9 mouse cellular contexts compared by ENCODE assay signal in genomic region chr7:46544195-46544641, GRCm38 (mm10).
A peak's percentile ranks its signal among the peaks of the same experiment; 100 is the strongest.
DNase-seq lines count a peak whose midpoint lies in the region; ATAC-seq lines count a peak whose summit lies in the region.
"Had no signal": no experiment of that assay in that cellular context is flagged by ENCODE, and none has a peak within 500 bp of the region (broad histone marks: within the 10 kb centered on the region; RNA-seq: fewer than 3 reads in every experiment).

No protein-coding gene starts in this region.

- WGBS in hindbrain, embryonic 14.5 days: 66% methylated on average over 12 of the region's 12 CpGs
- 72% methylated on average over 12 of the region's 12 CpGs for WGBS in hindbrain, embryonic 12.5 days
- WGBS in midbrain, embryonic 15.5 days: 65% methylated on average over 12 of the region's 12 CpGs

- no peaks in the 10 kb centered on the region for H3K27me3 ChIP-seq in hindbrain, embryonic 14.5 days (ENCODE audit: control insufficient read depth, insufficient read depth, low read length)
- no peaks in the 10 kb centered on the region for H3K27me3 ChIP-seq in hindbrain, embryonic 12.5 days
- H3K27me3 ChIP-seq in midbrain, embryonic 15.5 days (replicated peaks): no peaks in the 10 kb centered on the region
- H3K27me3 ChIP-seq: embryonic facial prominence, embryonic 12.5 days had no signal

- no peak overlapping the region for H3K4me2 ChIP-seq in hindbrain, embryonic 14.5 days (replicated peaks)
- no peak overlapping the region for H3K4me2 ChIP-seq in hindbrain, embryonic 12.5 days (replicated peaks)
- no peak overlapping the region for H3K4me2 ChIP-seq in midbrain, embryonic 15.5 days
- H3K4me2 ChIP-seq: embryonic facial prominence, embryonic 12.5 days had no signal

- no peak for DNase-seq in hindbrain, embryonic 14.5 days (ENCODE audit: low spot score)
- peak; percentile 95 to 96 for DNase-seq in cerebellum, postnatal 10 days
- peak; percentile 57 for DNase-seq in layer of hippocampus, adult 11-12 months (ENCODE audit: low spot score)
- no peak for DNase-seq in lung, adult 18-20 months
- DNase-seq in urinary bladder, postnatal 4 days (ENCODE audit: low spot score in 2 of 2): no peak

- no peaks in the 10 kb centered on the region for H3K9me3 ChIP-seq in hindbrain, embryonic 14.5 days (ENCODE audit: control insufficient read depth, low read length)
- no peaks in the 10 kb centered on the region for H3K9me3 ChIP-seq in hindbrain, embryonic 12.5 days (replicated peaks)
- no peaks in the 10 kb centered on the region for H3K9me3 ChIP-seq in midbrain, embryonic 15.5 days
- H3K9me3 ChIP-seq: embryonic facial prominence, embryonic 12.5 days had no signal

- ATAC-seq in hindbrain, embryonic 14.5 days (ENCODE audit: low FRiP score): peak; percentile 79
- no peak for ATAC-seq in hindbrain, embryonic 12.5 days (ENCODE audit: low FRiP score)
- peak; percentile 75 for ATAC-seq in midbrain, embryonic 15.5 days (replicated peaks)
- ATAC-seq in CD4-positive, CD25-positive, alpha-beta regulatory T cell, adult 4 months: no peak

- H3K36me3 ChIP-seq in hindbrain, embryonic 14.5 days (replicated peaks; ENCODE audit: control insufficient read depth, insufficient read depth): no peaks in the 10 kb centered on the region
- H3K36me3 ChIP-seq in hindbrain, embryonic 12.5 days: peaks cover 4% of the 10 kb centered on the region; the same call in 1 of the 2 replicates
- H3K36me3 ChIP-seq in midbrain, embryonic 15.5 days (replicated peaks): no peaks in the 10 kb centered on the region
- H3K36me3 ChIP-seq: embryonic facial prominence, embryonic 12.5 days had no signal

- no peak overlapping the region for H3K9ac ChIP-seq in hindbrain, embryonic 14.5 days
- H3K9ac ChIP-seq in hindbrain, embryonic 12.5 days: no peak overlapping the region
- H3K9ac ChIP-seq in midbrain, embryonic 15.5 days: no peak overlapping the region
- H3K9ac ChIP-seq: embryonic facial prominence, embryonic 12.5 days had no signal

- H3K4me1 ChIP-seq in hindbrain, embryonic 14.5 days (replicated peaks; ENCODE audit: control insufficient read depth, insufficient read depth, low read length): 0 out of 2 replicates have a peak, but pooled peaks cover 5% of the 10 kb centered on the region
- no peaks in the 10 kb centered on the region for H3K4me1 ChIP-seq in hindbrain, embryonic 12.5 days
- peaks cover 5% of the 10 kb centered on the region; the same call in 1 of the 2 replicates for H3K4me1 ChIP-seq in midbrain, embryonic 15.5 days
- H3K4me1 ChIP-seq: embryonic facial prominence, embryonic 12.5 days had no signal

- peak overlapping the region; percentile 34; the same call in 1 of the 2 replicates for H3K27ac ChIP-seq in hindbrain, embryonic 14.5 days
- H3K27ac ChIP-seq in hindbrain, embryonic 12.5 days: no peak overlapping the region
- H3K27ac ChIP-seq in midbrain, embryonic 15.5 days: no peak overlapping the region
- H3K27ac ChIP-seq: embryonic facial prominence, embryonic 12.5 days had no signal

- H3K4me3 ChIP-seq in hindbrain, embryonic 14.5 days (replicated peaks; ENCODE audit: low read length): no peak overlapping the region
- H3K4me3 ChIP-seq in hindbrain, embryonic 12.5 days: no peak overlapping the region
- no peak overlapping the region for H3K4me3 ChIP-seq in midbrain, embryonic 15.5 days
- H3K4me3 ChIP-seq: embryonic facial prominence, embryonic 12.5 days had no signal

Comparison
In these comparisons a context has a peak if more than half of its experiments do, and no peak if none do; other contexts are left out.
1. ATAC-seq: peak in hindbrain, embryonic 14.5 days (single experiment) and midbrain, embryonic 15.5 days (single experiment); none in hindbrain, embryonic 12.5 days (single experiment) and CD4-positive, CD25-positive, alpha-beta regulatory T cell, adult 4 months (single experiment).
2. DNase-seq: peak in cerebellum, postnatal 10 days (2 of 2) and layer of hippocampus, adult 11-12 months (single experiment); none in hindbrain, embryonic 14.5 days (single experiment), lung, adult 18-20 months (0 of 2) and urinary bladder, postnatal 4 days (0 of 2).